Mouse (Mus musculus): Measurements from ENCODE around the gene Ggt5.

DNA sequence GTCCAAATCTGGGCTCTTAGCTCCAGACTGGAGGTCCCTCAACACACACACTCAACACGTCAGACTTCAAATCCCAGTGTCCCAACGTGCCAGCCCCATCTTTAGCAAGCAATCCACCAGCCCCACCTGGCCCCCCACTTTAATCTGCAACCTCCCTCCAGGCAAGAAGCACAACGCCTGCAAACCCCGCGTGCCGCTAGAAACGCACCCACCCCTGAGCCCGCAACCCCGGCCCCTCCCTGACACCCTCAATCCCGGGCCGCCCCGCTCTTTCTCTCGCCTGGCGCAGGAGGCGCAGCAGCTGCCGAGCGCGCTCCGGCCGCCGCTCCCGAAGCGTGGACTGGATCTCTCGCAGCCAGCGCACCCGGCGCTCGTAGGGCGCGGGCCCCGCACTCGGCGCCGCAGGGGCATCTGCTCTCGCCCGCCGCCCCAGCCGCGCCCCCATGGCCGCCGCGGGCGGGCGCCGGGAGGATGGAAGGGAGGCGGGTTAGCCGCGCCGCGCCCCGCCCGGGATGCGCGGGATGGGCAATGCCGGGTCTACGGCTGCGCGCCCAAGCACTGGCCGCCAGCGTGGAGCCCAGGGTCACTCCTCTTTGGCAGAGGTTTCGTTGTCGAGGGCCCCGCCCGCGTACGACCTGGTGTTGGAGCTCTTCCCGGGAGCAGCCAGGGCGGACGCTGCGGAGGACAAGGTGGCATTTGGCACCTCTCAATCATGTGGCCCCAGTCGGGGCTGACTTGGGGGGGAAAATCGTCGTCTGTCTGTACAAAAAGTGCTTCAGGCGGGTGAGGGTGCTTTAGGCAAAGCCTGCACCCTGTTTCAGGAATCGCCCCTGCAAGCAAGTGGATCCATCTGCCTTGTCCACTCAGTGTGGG lies 29.2 kb upstream of the Ggt5 start, which contains the start of gene Lrrc75b:
- TF ChIP-seq EP300 (IDR thresholded peaks at IDR 0.05; ENCODE audit: low read depth) (no peak), CTCF (IDR thresholded peaks at IDR 0.05; ENCODE audit: low read depth) (no peak)
